Mouse (Mus musculus): ENCODE data around the gene Mark1.

GRCm38 (mm10) chr1:184927911-184928310 is 71.5 kb downstream of the Mark1 start:
- TF ChIP-seq CTCF (IDR thresholded peaks at IDR 0.05; ENCODE audit: low read depth, low read length), result no peak
- no peak for TF ChIP-seq POLR2AphosphoS5 (IDR thresholded peaks at IDR 0.05; ENCODE audit: insufficient replicate concordance, low read depth, low read length)
- no peak for TF ChIP-seq GATA1 (IDR thresholded peaks at IDR 0.05; ENCODE audit: borderline replicate concordance, low read length)
- TF ChIP-seq GATA2 (IDR thresholded peaks at IDR 0.05; ENCODE audit: borderline replicate concordance, low read depth, low read length), result no peak
- no peak for TF ChIP-seq TAL1 (conservative IDR thresholded peaks at IDR 0.05; ENCODE audit: low read depth, low read length)

All from G1E (cell line).